Mouse (Mus musculus) E14TG2a.4 (cell line): ENCODE measurements around the gene Tmigd1.

Experiments
- CTCF ChIP-seq: conservative IDR thresholded peaks from 2 replicates; pipeline ENCODE4 v1.5.1; 2014; ENCODE audit warnings: low read length
- POU5F1 ChIP-seq: IDR thresholded peaks from 2 replicates; pipeline ENCODE4 v1.6.1; 2014; ENCODE audit warnings: low read length, borderline replicate concordance

DNA sequence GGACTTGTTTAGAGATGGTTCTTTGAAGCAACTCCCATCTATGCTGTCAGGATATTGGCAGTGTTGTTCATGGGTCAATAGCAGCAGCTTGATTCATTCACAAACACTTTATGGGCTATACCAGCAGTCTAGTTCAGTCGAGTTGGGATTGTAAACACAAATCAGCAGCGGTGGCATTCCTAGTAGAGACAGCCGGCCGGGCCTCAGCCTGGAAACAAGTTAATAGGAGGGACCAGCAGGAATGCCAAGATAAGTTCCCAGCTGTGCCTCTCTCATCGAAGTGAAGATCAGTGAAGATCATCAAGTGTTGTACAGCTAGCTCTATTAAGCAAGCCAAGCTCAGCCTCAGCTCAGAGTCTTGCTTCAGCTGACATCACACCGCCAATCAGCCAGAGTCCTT lies 5.6 kb upstream of the Tmigd1 start:
- TF ChIP-seq CTCF: no peak
- no peak for TF ChIP-seq POU5F1
